Mouse (Mus musculus): ENCODE measurements at regions not wholly inside any gene's neighbourhood (a gene's known extent, or its start where the extent isn't known, plus 50 kb on each side); places are given as distances from the start of the nearest gene placed in this dataset.
A peak's percentile ranks its signal among the peaks of the same experiment; 100 is the strongest.
"Not testable (repeated sequence)": the region's sequence is repeated elsewhere in the genome, so short reads cannot be mapped to it uniquely, and the experiment has no call there.

- H3K36me3 ChIP-seq (ENCODE audit: control insufficient read depth, insufficient read depth, low read length, poor library complexity, severe bottlenecking), result no peaks in the 10 kb centered on the region
- DNase-seq (ENCODE audit: low read depth, low spot score), result no peak
- H3K4me3 ChIP-seq (ENCODE audit: insufficient read depth in 1 of 2, low read depth in 1 of 2, low read length in 2 of 2, poor library complexity in 1 of 2, severe bottlenecking in 1 of 2), result no peak overlapping the region
- in situ Hi-C loops (cut with MboI; ENCODE audit: low sequenced_read_pairs in 2 of 2, unreplicated experiment in 2 of 2), result no loop called here
- no peak for TF ChIP-seq ZC3H11A (IDR thresholded peaks at IDR 0.05; ENCODE audit: borderline replicate concordance, low read depth, low read length)
- TF ChIP-seq HCFC1 (IDR thresholded peaks at IDR 0.05; ENCODE audit: borderline replicate concordance, insufficient read depth, low read length), result no peak
- TF ChIP-seq MAFK (IDR thresholded peaks at IDR 0.05; ENCODE audit: insufficient read depth, low read depth, low read length), result no peak
- no peak for TF ChIP-seq CHD2 (IDR thresholded peaks at IDR 0.05; ENCODE audit: low read depth, low read length)
- no peak for TF ChIP-seq ZNF384 (IDR thresholded peaks at IDR 0.05; ENCODE audit: low read depth, low read length)
- no peak overlapping the region for H3K9ac ChIP-seq (ENCODE audit: insufficient read depth, low read depth, low read length, poor library complexity, severe bottlenecking)
- H3K9me3 ChIP-seq (ENCODE audit: control insufficient read depth, insufficient read depth, low read depth, low read length), result no peaks in the 10 kb centered on the region
- no peaks in the 10 kb centered on the region for H3K4me1 ChIP-seq (ENCODE audit: control insufficient read depth in 2 of 2, insufficient read depth in 2 of 2, low read length in 2 of 2, poor library complexity in 1 of 2)
- H3K27ac ChIP-seq (ENCODE audit: insufficient read depth, low read depth, low read length, poor library complexity, severe bottlenecking), result no peak overlapping the region
These were observed 306.7 kb upstream of the Gm6657 start for GRCm38 (mm10) chr12:77887335-77887734.

GRCm38 (mm10) chr12:77891452-77891851 is 302.6 kb upstream of the Gm6657 start:
- H3K36me3 ChIP-seq (ENCODE audit: control insufficient read depth, insufficient read depth, low read length, poor library complexity, severe bottlenecking), result no peaks in the 10 kb centered on the region
- no peak overlapping the region for H3K4me3 ChIP-seq (ENCODE audit: insufficient read depth in 1 of 2, low read depth in 1 of 2, low read length in 2 of 2, poor library complexity in 1 of 2, severe bottlenecking in 1 of 2)
- in situ Hi-C loops (cut with MboI; ENCODE audit: low sequenced_read_pairs in 2 of 2, unreplicated experiment in 2 of 2), result no loop called here
- no peak overlapping the region for H3K9ac ChIP-seq (ENCODE audit: insufficient read depth, low read depth, low read length, poor library complexity, severe bottlenecking)
- H3K9me3 ChIP-seq (ENCODE audit: control insufficient read depth, insufficient read depth, low read depth, low read length), result no peaks in the 10 kb centered on the region
- no peak for DNase-seq (ENCODE audit: low read depth, low spot score)
- peak; percentile 56; the same call in 1 of the 2 replicates for TF ChIP-seq MAFK (IDR thresholded peaks at IDR 0.05; ENCODE audit: insufficient read depth, low read depth, low read length)
- no peak for TF ChIP-seq HCFC1 (IDR thresholded peaks at IDR 0.05; ENCODE audit: borderline replicate concordance, insufficient read depth, low read length)
- no peaks in the 10 kb centered on the region for H3K4me1 ChIP-seq (ENCODE audit: control insufficient read depth in 2 of 2, insufficient read depth in 2 of 2, low read length in 2 of 2, poor library complexity in 1 of 2)
- H3K27ac ChIP-seq (ENCODE audit: insufficient read depth, low read depth, low read length, poor library complexity, severe bottlenecking), result no peak overlapping the region

GRCm38 (mm10) chr12:77894238-77894637 is 299.8 kb upstream of the Gm6657 start:
- no peak for DNase-seq (ENCODE audit: low read depth, low spot score)
- H3K27ac ChIP-seq (ENCODE audit: insufficient read depth, low read depth, low read length, poor library complexity, severe bottlenecking), result no peak overlapping the region
- H3K4me1 ChIP-seq (ENCODE audit: control insufficient read depth in 2 of 2, insufficient read depth in 2 of 2, low read length in 2 of 2, poor library complexity in 1 of 2), result no peaks in the 10 kb centered on the region
- H3K4me3 ChIP-seq (ENCODE audit: insufficient read depth in 1 of 2, low read depth in 1 of 2, low read length in 2 of 2, poor library complexity in 1 of 2, severe bottlenecking in 1 of 2), result no peak overlapping the region
- in situ Hi-C loops (cut with MboI; ENCODE audit: low sequenced_read_pairs in 2 of 2, unreplicated experiment in 2 of 2), result no loop called here
- no peak overlapping the region for H3K9ac ChIP-seq (ENCODE audit: insufficient read depth, low read depth, low read length, poor library complexity, severe bottlenecking)
- H3K9me3 ChIP-seq (ENCODE audit: control insufficient read depth, insufficient read depth, low read depth, low read length), result no peaks in the 10 kb centered on the region
- H3K36me3 ChIP-seq (ENCODE audit: control insufficient read depth, insufficient read depth, low read length, poor library complexity, severe bottlenecking), result no peaks in the 10 kb centered on the region
- TF ChIP-seq CHD2 (IDR thresholded peaks at IDR 0.05; ENCODE audit: low read depth, low read length) (no peak), ZC3H11A (IDR thresholded peaks at IDR 0.05; ENCODE audit: borderline replicate concordance, low read depth, low read length) (no peak), MAFK (IDR thresholded peaks at IDR 0.05; ENCODE audit: insufficient read depth, low read depth, low read length) (no peak), HCFC1 (IDR thresholded peaks at IDR 0.05; ENCODE audit: borderline replicate concordance, insufficient read depth, low read length) (no peak), ZNF384 (IDR thresholded peaks at IDR 0.05; ENCODE audit: low read depth, low read length) (no peak)

GRCm38 (mm10) chr12:77895508-77895907 is 298.5 kb upstream of the Gm6657 start:
- in situ Hi-C loops (cut with MboI; ENCODE audit: low sequenced_read_pairs in 2 of 2, unreplicated experiment in 2 of 2), result no loop called here
- no peaks in the 10 kb centered on the region for H3K9me3 ChIP-seq (ENCODE audit: control insufficient read depth, insufficient read depth, low read depth, low read length)
- no peak for DNase-seq (ENCODE audit: low read depth, low spot score)
- H3K36me3 ChIP-seq (ENCODE audit: control insufficient read depth, insufficient read depth, low read length, poor library complexity, severe bottlenecking), result no peaks in the 10 kb centered on the region
- no peak overlapping the region for H3K4me3 ChIP-seq (ENCODE audit: insufficient read depth in 1 of 2, low read depth in 1 of 2, low read length in 2 of 2, poor library complexity in 1 of 2, severe bottlenecking in 1 of 2)
- TF ChIP-seq MAFK (IDR thresholded peaks at IDR 0.05; ENCODE audit: insufficient read depth, low read depth, low read length) (no peak), CHD2 (IDR thresholded peaks at IDR 0.05; ENCODE audit: low read depth, low read length) (no peak), ZC3H11A (IDR thresholded peaks at IDR 0.05; ENCODE audit: borderline replicate concordance, low read depth, low read length) (no peak), ZNF384 (IDR thresholded peaks at IDR 0.05; ENCODE audit: low read depth, low read length) (no peak), HCFC1 (IDR thresholded peaks at IDR 0.05; ENCODE audit: borderline replicate concordance, insufficient read depth, low read length) (no peak)
- no peak overlapping the region for H3K9ac ChIP-seq (ENCODE audit: insufficient read depth, low read depth, low read length, poor library complexity, severe bottlenecking)
- no peak overlapping the region for H3K27ac ChIP-seq (ENCODE audit: insufficient read depth, low read depth, low read length, poor library complexity, severe bottlenecking)
- no peaks in the 10 kb centered on the region for H3K4me1 ChIP-seq (ENCODE audit: control insufficient read depth in 2 of 2, insufficient read depth in 2 of 2, low read length in 2 of 2, poor library complexity in 1 of 2)

GRCm38 (mm10) chr12:77898974-77899373 is 295.1 kb upstream of the Gm6657 start:
- H3K36me3 ChIP-seq (ENCODE audit: control insufficient read depth, insufficient read depth, low read length, poor library complexity, severe bottlenecking); in situ Hi-C loops (cut with MboI; ENCODE audit: low sequenced_read_pairs in 2 of 2, unreplicated experiment in 2 of 2); DNase-seq (ENCODE audit: low read depth, low spot score); H3K27ac ChIP-seq (ENCODE audit: insufficient read depth, low read depth, low read length, poor library complexity, severe bottlenecking); H3K4me3 ChIP-seq (ENCODE audit: insufficient read depth in 1 of 2, low read depth in 1 of 2, low read length in 2 of 2, poor library complexity in 1 of 2, severe bottlenecking in 1 of 2); H3K9me3 ChIP-seq (ENCODE audit: control insufficient read depth, insufficient read depth, low read depth, low read length); H3K4me1 ChIP-seq (ENCODE audit: control insufficient read depth in 2 of 2, insufficient read depth in 2 of 2, low read length in 2 of 2, poor library complexity in 1 of 2); H3K9ac ChIP-seq (ENCODE audit: insufficient read depth, low read depth, low read length, poor library complexity, severe bottlenecking): not testable (repeated sequence)
